Mouse (Mus musculus) liver, embryonic 11.5 days (tissue): Measurements from ENCODE around the gene C2. TPM values are rescaled to one million over a fixed set of nuclear protein-coding genes. Genes with fewer than 3 reads are reported as not detected.

ENCODE experiments used
- ATAC-seq: fragments of 200-750 bp; cut with Nextera tagmentation; replicated peaks from 2 replicates; pipeline ENCODE4 v1.8.0; 2017; ENCODE audit warnings: moderate number of reproducible peaks, mild to moderate bottlenecking, moderate TSS enrichment, moderate library complexity; ENCODE audit not compliant: low FRiP score
- DNase-seq: peaks from one replicate; pipeline ENCODE4 v3.0.0-alpha.2; 2017; ENCODE audit warnings: low spot score
- H3K27ac ChIP-seq: fragments of 300-500 bp; sonication (generic); 2 replicates; pipeline ENCODE4 v1.5.1; 2014; ENCODE audit warnings: mild to moderate bottlenecking, low read depth, low read length, control low read depth
- H3K27me3 ChIP-seq: fragments of 300-500 bp; sonication (generic); replicated peaks from 2 replicates; pipeline ENCODE4 v1.6.1; 2014; ENCODE audit warnings: low read length, mixed read lengths; ENCODE audit not compliant: control insufficient read depth, insufficient read depth
- H3K36me3 ChIP-seq: fragments of 300-500 bp; sonication (generic); 2 replicates; pipeline ENCODE4 v1.6.1; 2014; ENCODE audit warnings: mild to moderate bottlenecking, low read length, moderate library complexity, mixed read lengths; ENCODE audit not compliant: control insufficient read depth, insufficient read depth
- H3K4me1 ChIP-seq: fragments of 300-500 bp; sonication (generic); replicated peaks from 2 replicates; pipeline ENCODE4 v1.6.1; 2014; ENCODE audit warnings: low read length, mixed read lengths; ENCODE audit not compliant: control insufficient read depth, insufficient read depth
- H3K4me2 ChIP-seq: fragments of 300-500 bp; sonication (generic); 2 replicates; pipeline ENCODE4 v1.6.1; 2014; ENCODE audit warnings: mild to moderate bottlenecking, control low read depth, moderate library complexity
- H3K4me3 ChIP-seq: fragments of 300-500 bp; sonication (generic); 2 replicates; pipeline ENCODE4 v1.5.1; 2014; ENCODE audit warnings: low read depth, low read length, control low read depth
- H3K9ac ChIP-seq: fragments of 300-500 bp; sonication (generic); 2 replicates; pipeline ENCODE4 v1.6.1; 2014; ENCODE audit warnings: low read depth, low read length, control low read depth
- H3K9me3 ChIP-seq: fragments of 300-500 bp; sonication (generic); 2 replicates; pipeline ENCODE4 v1.6.1; 2016; ENCODE audit warnings: low read length, inconsistent platforms, mixed read lengths; ENCODE audit not compliant: control insufficient read depth
- WGBS: fragments of 180-500 bp; shearing (Covaris S2); extraction: QIAGEN DNeasy Blood & Tissue Kit; methylation state at CpG from one replicate; pipeline ENCODE4 v1.1.7; 2014; 5-methylcytosine and 5-hydroxymethylcytosine counted together
- polyA plus RNA-seq: library from polyadenylated mRNA; unstranded; fragments of >200 nt; fragmentation: Nextera tagmentation; extraction: Ambion mirVana; gene quantifications from 2 replicates; pipeline ENCODE4 v1.2.1, GENCODE M21; 2014

The C2 gene
- 8.1 and 9.0 TPM in 2 replicates for polyA plus RNA-seq

DNA sequence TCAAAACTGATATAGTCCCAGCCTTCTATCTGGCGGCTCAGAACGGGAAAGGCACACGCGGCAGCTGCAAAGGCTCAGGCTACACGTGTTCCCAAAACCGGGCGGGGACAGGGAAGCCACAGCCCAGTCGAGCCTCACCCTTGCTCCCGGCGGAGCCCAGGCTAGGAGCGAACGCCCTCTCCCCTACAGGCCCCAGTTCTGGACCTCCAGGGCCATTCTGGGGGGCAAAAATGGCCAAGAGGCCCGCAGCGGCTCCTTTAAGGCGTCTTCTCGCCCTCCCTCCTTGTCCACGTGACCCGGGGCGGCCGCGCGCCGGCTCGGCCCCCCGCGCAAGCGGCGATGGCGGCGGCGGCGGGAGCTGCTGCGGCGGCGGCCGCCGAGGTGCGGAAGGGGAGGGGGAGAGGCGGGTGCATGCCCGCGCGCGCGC lies at the start of gene C2, which contains the start of gene Ehmt2:
TSS of gene C2 (minus strand) at position 106 of the 427 bp plus-strand sequence.
TSS of gene Ehmt2 (plus strand) at position 310 of the 427 bp plus-strand sequence.
- Histone ChIP-seq H3K4me1 (peaks cover 33% of the 10 kb centered on the region), H3K27me3 (no peaks in the 10 kb centered on the region), H3K27ac (peak within 1 kb of the TSS; percentile 97), H3K9ac (peak within 1 kb of the TSS; percentile 94), H3K9me3 (peaks cover 4% of the 10 kb centered on the region; the same call in 1 of the 2 replicates), H3K4me3 (peak within 1 kb of the TSS; percentile 96), H3K4me2 (peak within 1 kb of the TSS; percentile 97), H3K36me3 (peaks cover 14% of the 10 kb centered on the region)
- ATAC-seq: peak; percentile 55
- peak; percentile 83 for DNase-seq
- 0% methylated on average over 22 of the region's 44 CpGs for WGBS

DNA sequence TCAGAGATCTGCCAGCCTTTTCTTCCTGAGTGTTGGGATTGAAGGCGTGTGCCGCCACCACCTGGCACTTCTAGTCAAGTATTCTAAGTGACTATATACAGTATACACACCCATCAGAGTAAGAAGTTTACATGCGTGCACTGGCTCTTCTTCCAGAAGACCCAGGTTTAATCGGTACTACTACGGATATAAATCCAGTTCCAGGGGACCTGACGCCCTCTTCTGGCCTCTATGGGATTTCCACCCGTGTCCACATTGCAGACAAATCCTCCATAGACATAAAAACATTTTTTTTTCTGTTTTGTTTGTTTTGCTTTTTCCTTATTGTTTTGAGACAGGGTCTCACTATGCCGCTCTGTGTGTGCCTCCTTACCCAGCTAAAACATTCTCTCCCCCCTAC lies 49.5 kb upstream of the C2 start:
- Histone ChIP-seq H3K27me3 (no peaks in the 10 kb centered on the region), H3K4me1 (peaks cover 6% of the 10 kb centered on the region; the same call in 1 of the 2 replicates), H3K4me3 (no peak overlapping the region), H3K9me3 (no peaks in the 10 kb centered on the region), H3K4me2 (no peak overlapping the region), H3K27ac (no peak overlapping the region), H3K9ac (no peak overlapping the region), H3K36me3 (peaks cover 20% of the 10 kb centered on the region)
- no peak for ATAC-seq
- 33% methylated on average over 8 of the region's 8 CpGs for WGBS
- no peak for DNase-seq

DNA sequence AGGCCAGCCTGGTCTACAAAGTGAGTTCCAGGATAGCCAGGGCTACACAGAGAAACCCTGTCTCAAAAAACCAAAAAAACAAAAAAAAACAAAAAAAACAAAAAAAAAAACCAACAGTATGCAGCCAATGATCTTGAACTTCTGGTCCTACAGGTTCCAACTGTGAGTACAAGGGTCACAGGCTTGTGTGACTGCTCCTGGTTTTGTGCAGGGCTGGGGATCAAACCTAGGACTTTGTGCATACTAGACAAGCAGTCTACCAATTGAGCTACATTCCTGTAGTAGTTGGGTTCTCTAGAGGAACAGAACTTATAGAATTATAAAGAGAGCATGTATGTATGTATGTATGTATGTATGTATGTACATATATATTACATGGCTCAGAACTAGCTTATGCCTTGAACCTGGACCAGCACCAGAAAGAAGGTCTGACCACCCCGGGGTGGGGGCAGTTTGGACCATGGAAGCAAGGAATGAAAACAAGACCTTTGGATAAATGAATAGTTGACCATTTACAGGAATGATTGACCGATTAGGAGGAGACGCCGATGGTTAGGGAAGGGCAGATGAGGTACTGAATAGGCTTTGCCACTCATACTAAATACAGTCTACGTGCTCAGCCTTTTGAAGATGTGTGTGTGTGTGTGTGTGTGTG lies 48.5 kb upstream of the C2 start:
- Histone ChIP-seq H3K27me3 (no peaks in the 10 kb centered on the region), H3K36me3 (peaks cover 20% of the 10 kb centered on the region), H3K4me3 (no peak overlapping the region), H3K27ac (no peak overlapping the region), H3K9me3 (no peaks in the 10 kb centered on the region), H3K4me1 (peaks cover 10% of the 10 kb centered on the region; the same call in 1 of the 2 replicates), H3K4me2 (no peak overlapping the region), H3K9ac (no peak overlapping the region)
- 81% methylated on average over 5 of the region's 5 CpGs for WGBS
- no peak for DNase-seq
- ATAC-seq: no peak

DNA sequence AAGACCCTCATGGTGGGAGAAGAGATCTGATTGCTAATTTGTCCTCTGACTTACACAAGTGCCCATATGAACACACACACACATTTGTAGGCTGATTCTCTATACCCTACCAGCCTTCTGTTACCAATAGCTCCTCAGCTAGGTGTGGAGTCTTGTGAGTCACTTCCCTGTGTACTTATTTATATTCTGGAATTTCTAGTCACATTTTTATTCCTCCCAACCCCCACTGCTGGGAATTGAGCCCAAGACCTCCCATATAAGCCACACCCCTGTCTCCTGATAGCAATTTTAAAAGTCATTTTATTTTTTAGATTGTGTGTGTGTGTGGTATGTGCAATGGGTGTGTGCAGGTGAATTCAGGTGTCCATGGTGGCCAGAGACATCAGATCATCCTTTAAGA lies 46.3 kb upstream of the C2 start:
- no peak overlapping the region for H3K4me2 ChIP-seq
- no peak overlapping the region for H3K9ac ChIP-seq
- peaks cover 10% of the 10 kb centered on the region for H3K4me1 ChIP-seq
- ATAC-seq (no peak), DNase-seq (no peak)
- H3K27me3 ChIP-seq: no peaks in the 10 kb centered on the region
- no peak overlapping the region for H3K27ac ChIP-seq
- no peaks in the 10 kb centered on the region for H3K9me3 ChIP-seq
- no peak overlapping the region for H3K4me3 ChIP-seq
- H3K36me3 ChIP-seq: no peaks in the 10 kb centered on the region

DNA sequence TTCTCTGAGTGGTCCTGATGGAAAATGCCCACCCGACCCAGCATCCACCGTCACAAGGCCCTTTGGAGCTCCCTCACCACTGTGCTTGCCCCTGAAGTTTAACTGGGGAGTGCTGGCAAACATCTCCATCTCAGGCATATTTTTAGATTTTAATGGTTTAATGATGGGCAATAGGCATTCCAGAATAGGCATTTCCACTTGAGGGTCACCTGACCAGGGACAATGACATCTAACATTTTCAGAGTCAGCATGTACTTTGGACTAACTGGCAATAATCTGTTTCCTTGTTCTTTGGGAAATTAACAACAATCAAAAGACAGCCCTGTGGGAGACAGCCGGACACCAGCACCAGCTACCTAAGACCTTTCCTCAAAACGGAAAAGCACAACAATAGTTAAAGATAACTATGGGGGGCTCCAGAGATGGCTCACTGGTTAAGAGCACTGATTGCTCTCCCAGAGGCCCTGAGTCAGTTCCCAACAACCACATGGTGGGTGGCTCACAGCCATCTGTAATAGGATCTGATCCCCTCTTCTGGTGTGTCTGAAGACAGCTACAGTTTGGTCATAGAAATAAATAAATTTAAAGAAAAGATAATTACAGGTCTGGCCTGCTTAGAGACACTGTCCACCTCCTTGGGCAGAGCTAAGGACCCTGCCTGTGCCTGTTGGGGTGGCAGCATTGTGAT lies 45.2 kb upstream of the C2 start:
- H3K9me3 ChIP-seq: no peaks in the 10 kb centered on the region
- H3K4me3 ChIP-seq: no peak overlapping the region
- peaks cover 10% of the 10 kb centered on the region for H3K4me1 ChIP-seq
- H3K27me3 ChIP-seq: no peaks in the 10 kb centered on the region
- no peak overlapping the region for H3K27ac ChIP-seq
- 82% methylated on average over 4 of the region's 4 CpGs for WGBS
- ATAC-seq (no peak), DNase-seq (no peak)
- no peak overlapping the region for H3K9ac ChIP-seq
- no peaks in the 10 kb centered on the region for H3K36me3 ChIP-seq
- no peak overlapping the region for H3K4me2 ChIP-seq

DNA sequence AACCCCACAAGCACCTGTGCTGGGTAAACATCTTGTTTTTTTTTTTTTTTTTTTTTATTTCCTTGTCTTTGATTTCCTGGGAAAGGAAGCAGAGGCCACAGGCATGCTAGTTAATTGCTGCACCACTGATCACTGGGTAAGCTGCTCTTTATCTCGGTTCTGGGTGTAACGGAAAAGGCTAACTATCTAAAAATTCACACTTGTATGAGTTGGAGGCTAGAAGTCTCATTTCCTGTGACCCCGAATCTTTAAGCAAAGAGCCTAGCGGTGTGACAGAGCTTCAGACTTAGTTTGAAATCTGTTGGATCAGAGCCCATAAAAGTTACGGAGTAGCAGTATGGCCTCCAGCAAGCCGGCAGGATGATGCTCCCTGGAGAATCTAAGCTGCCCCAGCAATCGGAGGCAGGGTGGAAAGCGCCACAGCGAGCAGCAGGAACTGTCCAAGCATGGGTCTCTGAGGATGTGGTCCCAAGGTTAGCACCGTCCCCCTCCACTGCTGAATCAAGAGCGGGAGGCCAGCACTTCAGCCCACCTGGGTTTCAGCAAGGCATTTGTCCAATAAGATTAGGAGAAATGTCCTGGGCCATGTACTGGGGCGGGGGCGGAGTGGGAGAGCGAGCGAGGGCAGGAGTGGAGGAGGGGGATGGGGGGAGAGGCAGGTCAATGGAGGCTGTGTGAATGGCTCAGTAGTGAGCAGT lies 43.4 kb upstream of the C2 start:
- Histone ChIP-seq H3K4me2 (peak overlapping the region; percentile 80), H3K9ac (peak overlapping the region; percentile 65), H3K4me3 (peak overlapping the region; percentile 46), H3K36me3 (no peaks in the 10 kb centered on the region), H3K9me3 (no peaks in the 10 kb centered on the region), H3K4me1 (peaks cover 10% of the 10 kb centered on the region), H3K27ac (peak overlapping the region; percentile 75), H3K27me3 (no peaks in the 10 kb centered on the region)
- WGBS: 14% methylated on average over 15 of the region's 15 CpGs
- ATAC-seq (peak; percentile 56), DNase-seq (peak; percentile 62)

DNA sequence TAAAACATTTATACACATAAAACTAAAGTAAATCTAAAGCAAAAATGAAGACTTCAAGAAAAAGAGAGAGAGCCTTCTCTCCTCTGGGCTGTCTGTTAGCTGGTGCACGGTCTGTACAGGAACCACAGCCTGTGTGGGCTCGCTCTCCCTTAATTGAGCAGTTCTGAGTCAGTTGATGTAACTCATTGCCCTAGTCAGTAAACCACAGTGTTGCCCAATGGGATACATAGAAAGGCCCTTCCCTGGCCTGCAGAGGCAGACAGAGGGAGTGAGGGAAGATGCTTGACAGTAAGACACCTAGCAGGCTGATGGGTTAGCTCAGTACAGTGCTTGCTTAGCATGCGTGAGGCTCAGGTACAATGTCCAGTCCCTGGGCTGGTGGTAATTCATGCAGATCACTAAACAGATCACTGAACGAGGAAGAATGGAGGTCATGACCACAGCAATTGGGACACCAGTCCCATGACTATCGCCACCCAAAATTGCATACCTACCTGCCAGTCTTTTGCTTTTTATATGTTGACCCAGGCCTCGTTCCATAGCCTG lies 40.0 kb upstream of the C2 start:
- WGBS: 76% methylated on average over 6 of the region's 6 CpGs
- no peaks in the 10 kb centered on the region for H3K9me3 ChIP-seq
- ATAC-seq (no peak), DNase-seq (no peak)
- H3K27ac ChIP-seq: no peak overlapping the region
- H3K36me3 ChIP-seq: no peaks in the 10 kb centered on the region; the same call in 1 of the 2 replicates
- H3K9ac ChIP-seq: no peak overlapping the region
- H3K4me1 ChIP-seq: peaks cover 19% of the 10 kb centered on the region
- no peaks in the 10 kb centered on the region for H3K27me3 ChIP-seq
- no peak overlapping the region for H3K4me2 ChIP-seq
- H3K4me3 ChIP-seq: no peak overlapping the region

DNA sequence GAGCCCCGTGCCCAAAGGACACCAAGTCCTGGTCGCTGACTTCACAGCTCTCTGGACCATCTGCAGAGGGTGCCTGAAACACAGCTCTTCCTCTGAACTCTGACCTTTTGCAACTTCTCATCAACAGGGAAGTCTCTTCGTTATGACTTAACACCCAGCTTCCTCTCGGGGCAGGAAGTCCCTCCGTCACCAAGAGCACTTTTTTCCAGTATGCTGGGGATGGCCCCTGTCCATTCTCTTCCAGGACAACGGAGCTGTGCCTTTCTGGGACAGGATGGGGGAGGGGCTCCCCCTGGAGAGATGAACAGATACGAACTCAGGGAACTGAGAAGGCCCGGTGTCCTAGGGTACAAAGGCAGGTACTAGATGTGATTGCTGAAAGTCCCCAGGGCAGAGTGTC lies 36.8 kb upstream of the C2 start:
- Histone ChIP-seq H3K4me3 (0 out of 2 replicates have a peak overlapping the region, but pooled peaks have one; percentile 2), H3K4me2 (peak overlapping the region; percentile 2; the same call in 1 of the 2 replicates), H3K27me3 (no peaks in the 10 kb centered on the region), H3K9me3 (no peaks in the 10 kb centered on the region), H3K9ac (no peak overlapping the region), H3K36me3 (no peaks in the 10 kb centered on the region; the same call in 1 of the 2 replicates), H3K27ac (no peak overlapping the region), H3K4me1 (peaks cover 15% of the 10 kb centered on the region)
- no peak for DNase-seq
- ATAC-seq: no peak
- WGBS: 41% methylated on average over 8 of the region's 8 CpGs
